Mouse (Mus musculus): Measurements from ENCODE around the gene Hist1h2ai. TPM values are rescaled to one million over a fixed set of nuclear protein-coding genes. Genes with fewer than 3 reads are reported as not detected.
"Not testable (repeated sequence)": the region's sequence is repeated elsewhere in the genome, so short reads cannot be mapped to it uniquely, and the experiment has no call there.

Hist1h2ai gene
- polyA plus RNA-seq, 1 experiment from 2014 or later, result 28.1 TPM

DNA sequence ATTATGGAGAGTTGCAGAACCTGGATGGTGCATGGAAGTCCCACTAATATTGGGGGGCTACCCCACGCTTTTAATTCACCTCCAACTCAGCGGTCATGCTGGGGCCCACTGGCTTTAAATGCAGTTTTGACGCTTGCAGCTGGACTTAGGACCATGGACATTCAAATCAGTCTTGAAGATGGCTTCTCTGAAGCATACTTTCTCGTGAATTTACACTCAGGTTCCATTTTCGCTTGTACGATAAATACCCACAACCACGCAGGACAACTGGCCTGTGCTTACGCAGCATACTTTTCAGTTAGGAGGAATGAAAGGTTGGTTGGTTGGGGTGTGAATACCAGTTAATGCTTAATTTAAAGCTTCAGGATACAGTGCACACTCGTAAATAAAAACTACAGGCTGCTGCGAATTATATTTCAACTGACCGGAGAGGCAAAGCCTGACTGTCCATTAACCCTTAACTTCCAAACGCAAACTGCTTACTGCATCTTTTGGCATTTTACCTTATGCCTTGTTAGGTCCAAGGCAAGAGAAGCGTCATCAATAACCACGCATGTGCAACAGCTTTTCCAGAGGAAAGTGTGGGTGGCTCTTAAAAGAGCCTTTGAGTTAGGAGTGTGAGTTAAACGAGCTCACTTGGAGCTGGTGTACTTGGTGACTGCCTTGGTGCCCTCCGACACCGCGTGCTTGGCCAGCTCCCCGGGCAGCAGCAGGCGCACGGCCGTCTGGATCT is 925 bp upstream of the Hist1h2ai start:
- H3K4me2 ChIP-seq (replicated peaks; ENCODE audit: low read depth, low read length), result peak overlapping the region; percentile 56
- H3K27ac ChIP-seq (ENCODE audit: low read depth, low read length), result peak overlapping the region; percentile 88
- peak overlapping the region; percentile 65 for H3K9ac ChIP-seq (ENCODE audit: low read depth, low read length)
- ATAC-seq (ENCODE audit: low FRiP score, low TSS enrichment), result no peak
- H3K4me1 ChIP-seq (ENCODE audit: control insufficient read depth, insufficient read depth, low read length), result peaks cover 5% of the 10 kb centered on the region; the same call in 1 of the 2 replicates
- no peaks in the 10 kb centered on the region for H3K9me3 ChIP-seq (ENCODE audit: control insufficient read depth, low read length)
- no peaks in the 10 kb centered on the region for H3K27me3 ChIP-seq (ENCODE audit: control insufficient read depth, insufficient read depth, low read length)
- H3K4me3 ChIP-seq (ENCODE audit: low read length), result peak overlapping the region; percentile 36
- 1% methylated on average over 19 of the region's 22 CpGs for WGBS
- no peaks in the 10 kb centered on the region for H3K36me3 ChIP-seq (ENCODE audit: control insufficient read depth, insufficient read depth, low read length)

DNA sequence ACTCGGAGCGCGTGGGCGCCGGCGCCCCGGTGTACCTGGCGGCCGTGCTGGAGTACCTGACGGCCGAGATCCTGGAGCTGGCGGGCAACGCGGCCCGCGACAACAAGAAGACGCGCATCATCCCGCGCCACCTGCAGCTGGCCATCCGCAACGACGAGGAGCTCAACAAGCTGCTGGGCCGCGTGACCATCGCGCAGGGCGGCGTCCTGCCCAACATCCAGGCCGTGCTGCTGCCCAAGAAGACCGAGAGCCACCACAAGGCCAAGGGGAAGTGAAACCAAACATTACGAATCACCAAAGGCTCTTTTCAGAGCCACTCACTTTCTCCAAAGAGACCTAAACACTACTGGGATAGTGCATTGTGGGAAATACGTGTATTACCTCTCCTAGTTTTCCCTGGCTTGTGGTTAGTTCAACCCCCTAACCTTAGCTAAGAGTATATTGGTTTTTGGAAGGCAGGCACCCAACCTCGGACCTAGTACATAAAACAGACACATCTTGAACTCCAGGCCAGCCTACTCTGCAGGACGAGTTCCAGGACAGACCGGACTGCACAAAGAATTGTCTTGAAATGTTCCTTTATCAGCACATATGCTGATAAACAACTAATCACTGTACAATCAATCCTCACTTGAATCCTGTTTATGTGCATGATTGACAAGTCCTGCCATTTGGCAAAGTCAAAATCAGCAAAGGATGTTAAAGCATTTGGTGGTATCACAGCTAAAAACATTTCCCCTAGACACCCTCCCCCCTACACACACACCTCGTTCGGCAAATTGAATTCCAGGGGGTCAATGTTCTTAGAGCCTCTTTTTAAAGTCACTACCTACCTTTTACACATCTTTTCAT is 544 bp downstream of the Hist1h2ai start:
- ATAC-seq (ENCODE audit: low FRiP score, low TSS enrichment); H3K27me3 ChIP-seq (ENCODE audit: control insufficient read depth, insufficient read depth, low read length); H3K9me3 ChIP-seq (ENCODE audit: control insufficient read depth, low read length); H3K36me3 ChIP-seq (ENCODE audit: control insufficient read depth, insufficient read depth, low read length): not testable (repeated sequence)
- peak overlapping the region; percentile 81 for H3K9ac ChIP-seq (ENCODE audit: low read depth, low read length)
- H3K4me3 ChIP-seq (ENCODE audit: low read length), result peak overlapping the region; percentile 47
- H3K4me2 ChIP-seq (replicated peaks; ENCODE audit: low read depth, low read length), result peak overlapping the region; percentile 76
- peak overlapping the region; percentile 99 for H3K27ac ChIP-seq (ENCODE audit: low read depth, low read length)
- under 1% methylated on average over 9 of the region's 38 CpGs for WGBS
- H3K4me1 ChIP-seq (ENCODE audit: control insufficient read depth, insufficient read depth, low read length), result peaks cover 13% of the 10 kb centered on the region; the same call in 1 of the 2 replicates

DNA sequence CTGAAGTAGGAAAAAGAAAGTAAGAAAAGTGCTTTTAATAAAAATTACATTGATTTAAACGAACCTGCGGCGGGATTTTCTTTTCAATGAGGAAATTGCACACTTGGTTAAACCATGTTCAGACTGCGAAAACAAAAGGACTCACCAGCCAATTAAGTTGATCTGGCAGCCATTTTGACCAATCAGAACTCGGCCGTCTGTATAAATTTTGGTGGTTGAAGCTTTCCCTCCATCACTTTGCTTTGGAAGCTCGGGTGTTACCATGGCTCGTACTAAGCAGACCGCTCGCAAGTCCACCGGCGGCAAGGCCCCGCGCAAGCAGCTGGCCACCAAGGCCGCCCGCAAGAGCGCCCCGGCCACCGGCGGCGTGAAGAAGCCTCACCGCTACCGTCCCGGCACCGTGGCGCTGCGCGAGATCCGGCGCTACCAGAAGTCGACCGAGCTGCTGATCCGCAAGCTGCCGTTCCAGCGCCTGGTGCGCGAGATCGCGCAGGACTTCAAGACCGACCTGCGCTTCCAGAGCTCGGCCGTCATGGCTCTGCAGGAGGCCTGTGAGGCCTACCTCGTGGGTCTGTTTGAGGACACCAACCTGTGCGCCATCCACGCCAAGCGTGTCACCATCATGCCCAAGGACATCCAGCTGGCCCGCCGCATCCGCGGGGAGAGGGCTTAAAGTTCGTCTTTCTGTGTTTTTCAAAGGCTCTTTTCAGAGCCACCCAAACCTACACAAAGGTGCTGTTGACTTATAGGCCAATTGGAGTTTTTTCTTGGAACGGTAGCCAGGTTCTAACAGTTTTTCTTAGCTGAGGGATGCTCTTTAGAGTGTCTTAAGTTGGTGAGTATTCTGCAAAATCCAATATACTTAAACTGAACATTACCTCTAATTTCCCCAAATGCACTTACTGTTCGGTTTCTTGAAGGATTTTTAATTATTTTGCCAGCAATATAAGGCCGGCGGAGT is 1.5 kb downstream of the Hist1h2ai start, which contains the start of gene Hist1h3h:
Gene Hist1h3h (plus strand): TSS at position 263 of the 961 bp plus-strand sequence.
- H3K4me3 ChIP-seq (ENCODE audit: low read length), result peak within 1 kb of the TSS; percentile 52
- H3K4me1 ChIP-seq (ENCODE audit: control insufficient read depth, insufficient read depth, low read length), result peaks cover 13% of the 10 kb centered on the region; the same call in 1 of the 2 replicates
- not testable (repeated sequence) for H3K27me3 ChIP-seq (ENCODE audit: control insufficient read depth, insufficient read depth, low read length); H3K36me3 ChIP-seq (ENCODE audit: control insufficient read depth, insufficient read depth, low read length); H3K9me3 ChIP-seq (ENCODE audit: control insufficient read depth, low read length)
- peak within 1 kb of the TSS; percentile 99 for H3K27ac ChIP-seq (ENCODE audit: low read depth, low read length)
- H3K4me2 ChIP-seq (replicated peaks; ENCODE audit: low read depth, low read length), result peak within 1 kb of the TSS; percentile 76
- 1% methylated on average over 24 of the region's 56 CpGs for WGBS
- ATAC-seq (ENCODE audit: low FRiP score, low TSS enrichment), result peak; percentile 51
- peak within 1 kb of the TSS; percentile 82 for H3K9ac ChIP-seq (ENCODE audit: low read depth, low read length)

DNA sequence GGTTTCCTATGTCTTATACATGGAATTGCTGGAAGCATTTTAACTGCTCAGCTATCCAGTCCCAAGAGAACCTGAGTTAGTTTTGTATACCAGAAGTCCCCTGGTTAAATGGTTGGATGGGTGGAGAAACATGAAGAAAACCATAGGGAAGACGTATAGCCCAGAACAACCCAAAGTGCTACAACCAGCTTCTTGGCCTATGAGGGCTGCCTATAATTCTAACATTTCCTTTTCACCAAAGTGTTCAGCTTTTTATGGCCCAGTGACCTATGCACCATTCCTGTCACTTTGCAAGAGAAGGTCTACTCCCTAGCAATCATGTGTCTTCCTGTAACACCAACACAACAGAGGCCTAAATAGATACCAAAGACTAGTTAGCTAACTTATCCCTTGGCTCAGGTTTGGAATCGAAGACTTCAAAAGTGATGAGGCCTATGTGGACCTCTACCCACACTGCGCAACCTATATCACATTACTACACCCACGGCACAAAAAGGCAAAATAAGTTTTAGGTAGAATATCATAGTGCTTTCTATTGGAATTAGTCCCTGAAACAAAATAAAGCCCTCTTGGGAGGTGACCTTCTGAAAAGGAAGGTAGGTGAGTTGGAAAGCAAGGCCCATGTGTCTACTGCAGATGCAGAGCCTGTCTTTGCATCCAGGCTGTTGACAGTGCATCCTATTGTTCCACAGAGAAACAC is 2.3 kb downstream of the Hist1h2ai start:
- WGBS, result 53% methylated on average over 4 of the region's 4 CpGs
- Histone ChIP-seq H3K4me1 (ENCODE audit: control insufficient read depth, insufficient read depth, low read length) (peaks cover 13% of the 10 kb centered on the region; the same call in 1 of the 2 replicates), H3K27me3 (ENCODE audit: control insufficient read depth, insufficient read depth, low read length) (no peaks in the 10 kb centered on the region), H3K9ac (ENCODE audit: low read depth, low read length) (peak overlapping the region; percentile 82), H3K36me3 (ENCODE audit: control insufficient read depth, insufficient read depth, low read length) (no peaks in the 10 kb centered on the region), H3K27ac (ENCODE audit: low read depth, low read length) (peak overlapping the region; percentile 95), H3K4me3 (ENCODE audit: low read length) (peak overlapping the region; percentile 52), H3K4me2 (replicated peaks; ENCODE audit: low read depth, low read length) (peak overlapping the region; percentile 73), H3K9me3 (ENCODE audit: control insufficient read depth, low read length) (no peaks in the 10 kb centered on the region)
- no peak for ATAC-seq (ENCODE audit: low FRiP score, low TSS enrichment)

DNA sequence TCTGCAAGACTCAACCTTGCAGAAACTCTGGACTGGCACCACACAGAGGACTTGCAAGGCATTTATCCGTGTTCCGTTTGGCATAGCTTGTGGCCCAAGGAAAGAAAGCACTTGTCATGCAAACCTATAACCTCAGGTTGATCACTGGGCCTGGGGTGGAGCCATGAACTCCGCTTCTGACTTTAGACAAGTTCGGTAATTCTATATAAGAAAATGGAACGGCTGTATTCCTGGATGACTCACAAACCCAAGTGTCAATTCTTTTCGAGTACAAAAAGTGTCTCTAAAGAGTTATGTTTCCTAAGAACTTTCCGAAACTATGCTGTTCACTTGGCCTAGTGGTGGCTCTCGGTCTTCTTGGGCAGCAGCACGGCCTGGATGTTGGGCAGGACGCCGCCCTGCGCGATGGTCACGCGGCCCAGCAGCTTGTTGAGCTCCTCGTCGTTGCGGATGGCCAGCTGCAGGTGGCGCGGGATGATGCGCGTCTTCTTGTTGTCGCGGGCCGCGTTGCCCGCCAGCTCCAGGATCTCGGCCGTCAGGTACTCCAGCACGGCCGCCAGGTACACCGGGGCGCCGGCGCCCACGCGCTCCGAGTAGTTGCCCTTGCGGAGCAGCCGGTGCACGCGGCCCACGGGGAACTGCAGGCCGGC is 5.0 kb downstream of the Hist1h2ai start:
- WGBS, result 3% methylated on average over 15 of the region's 44 CpGs
- Histone ChIP-seq H3K4me1 (ENCODE audit: control insufficient read depth, insufficient read depth, low read length) (peaks cover 13% of the 10 kb centered on the region; the same call in 1 of the 2 replicates), H3K4me3 (ENCODE audit: low read length) (peak overlapping the region; percentile 36; the same call in 1 of the 2 replicates), H3K9ac (ENCODE audit: low read depth, low read length) (peak overlapping the region; percentile 66), H3K4me2 (replicated peaks; ENCODE audit: low read depth, low read length) (peak overlapping the region; percentile 56), H3K27ac (ENCODE audit: low read depth, low read length) (peak overlapping the region; percentile 97)
- peak; percentile 20 for ATAC-seq (ENCODE audit: low FRiP score, low TSS enrichment)
- not testable (repeated sequence) for H3K36me3 ChIP-seq (ENCODE audit: control insufficient read depth, insufficient read depth, low read length); H3K27me3 ChIP-seq (ENCODE audit: control insufficient read depth, insufficient read depth, low read length); H3K9me3 ChIP-seq (ENCODE audit: control insufficient read depth, low read length)

DNA sequence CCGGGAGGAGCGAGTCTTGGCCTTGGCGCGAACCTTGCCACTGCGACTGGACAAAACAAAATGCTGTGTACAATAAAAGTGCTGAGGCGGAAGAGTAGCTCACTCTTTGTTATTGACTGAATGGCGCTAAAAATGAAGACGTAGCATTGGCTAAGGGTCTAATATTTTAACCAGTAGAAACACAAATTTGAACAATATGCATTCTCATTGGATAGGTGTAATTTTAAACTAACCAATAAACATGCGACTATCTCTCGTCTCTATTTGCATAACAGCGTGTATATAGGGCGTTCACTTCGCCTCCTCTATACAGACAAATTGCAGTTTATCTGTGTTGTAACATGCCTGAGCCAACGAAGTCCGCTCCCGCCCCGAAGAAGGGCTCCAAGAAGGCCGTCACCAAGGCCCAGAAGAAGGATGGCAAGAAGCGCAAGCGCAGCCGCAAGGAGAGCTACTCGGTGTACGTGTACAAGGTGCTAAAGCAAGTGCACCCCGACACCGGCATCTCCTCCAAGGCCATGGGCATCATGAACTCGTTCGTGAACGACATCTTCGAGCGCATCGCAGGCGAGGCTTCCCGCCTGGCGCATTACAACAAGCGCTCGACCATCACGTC is 5.6 kb downstream of the Hist1h2ai start, which contains the start of gene Hist1h2bm:
Gene Hist1h2bm (plus strand): TSS at position 288 of the 616 bp plus-strand sequence.
- Histone ChIP-seq H3K4me3 (ENCODE audit: low read length) (peak within 1 kb of the TSS; percentile 36; the same call in 1 of the 2 replicates), H3K9ac (ENCODE audit: low read depth, low read length) (peak within 1 kb of the TSS; percentile 66), H3K4me1 (ENCODE audit: control insufficient read depth, insufficient read depth, low read length) (peaks cover 13% of the 10 kb centered on the region; the same call in 1 of the 2 replicates), H3K27ac (ENCODE audit: low read depth, low read length) (peak within 1 kb of the TSS; percentile 97), H3K4me2 (replicated peaks; ENCODE audit: low read depth, low read length) (peak within 1 kb of the TSS; percentile 56)
- under 1% methylated on average over 37 of the region's 37 CpGs for WGBS
- not testable (repeated sequence) for H3K36me3 ChIP-seq (ENCODE audit: control insufficient read depth, insufficient read depth, low read length); H3K9me3 ChIP-seq (ENCODE audit: control insufficient read depth, low read length); H3K27me3 ChIP-seq (ENCODE audit: control insufficient read depth, insufficient read depth, low read length)
- ATAC-seq (ENCODE audit: low FRiP score, low TSS enrichment), result peak; percentile 98

DNA sequence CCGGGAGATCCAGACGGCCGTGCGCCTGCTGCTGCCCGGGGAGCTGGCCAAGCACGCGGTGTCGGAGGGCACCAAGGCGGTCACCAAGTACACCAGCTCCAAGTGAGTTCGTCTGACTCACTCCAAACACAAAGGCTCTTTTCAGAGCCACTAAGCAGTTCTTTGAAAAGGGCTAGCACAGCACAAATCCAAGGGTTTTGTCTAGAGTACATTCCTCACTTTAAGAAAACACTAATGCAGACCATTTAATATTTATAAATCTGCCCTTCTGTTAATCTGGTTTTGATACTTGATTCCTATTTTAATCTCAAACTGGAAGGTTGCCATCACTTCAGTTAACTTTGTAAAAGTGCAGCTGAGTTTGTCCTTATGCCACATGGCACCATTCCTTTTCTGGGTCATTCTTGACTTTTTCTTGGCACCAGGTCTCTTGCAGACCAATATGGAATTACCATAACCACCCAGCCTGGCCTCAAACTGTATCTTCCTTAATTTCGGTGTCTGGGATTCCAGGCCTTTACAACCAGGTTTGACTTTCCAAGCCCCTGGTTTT is 6.2 kb downstream of the Hist1h2ai start:
- 2% methylated on average over 11 of the region's 11 CpGs for WGBS
- peaks cover 13% of the 10 kb centered on the region; the same call in 1 of the 2 replicates for H3K4me1 ChIP-seq (ENCODE audit: control insufficient read depth, insufficient read depth, low read length)

More for the DNA sequence above, 6.2 kb downstream of the Hist1h2ai start:
- Histone ChIP-seq H3K9me3 (ENCODE audit: control insufficient read depth, low read length) (no peaks in the 10 kb centered on the region), H3K27ac (ENCODE audit: low read depth, low read length) (peak overlapping the region; percentile 89), H3K27me3 (ENCODE audit: control insufficient read depth, insufficient read depth, low read length) (no peaks in the 10 kb centered on the region), H3K4me2 (replicated peaks; ENCODE audit: low read depth, low read length) (peak overlapping the region; percentile 36), H3K36me3 (ENCODE audit: control insufficient read depth, insufficient read depth, low read length) (no peaks in the 10 kb centered on the region), H3K9ac (ENCODE audit: low read depth, low read length) (peak overlapping the region; percentile 66), H3K4me3 (ENCODE audit: low read length) (peak overlapping the region; percentile 24; the same call in 1 of the 2 replicates)
- ATAC-seq (ENCODE audit: low FRiP score, low TSS enrichment), result 0 out of 2 replicates have a peak, but pooled peaks have one; percentile 3

Data from kidney, embryonic 14.5 days (tissue).